Comparison of ENCODE assay signal across 8 mouse cellular contexts in genomic region chr5:48327652-48328051, GRCm38 (mm10). TPM values are rescaled to one million over a fixed set of nuclear protein-coding genes. Genes with fewer than 3 reads are reported as not detected.
DNase-seq lines count a peak whose midpoint lies in the region; ATAC-seq and TF ChIP-seq lines count a peak whose summit lies in the region.

Gene 5730480H06Rik, plus strand, starts transcription at chr5:48327952.

- no peaks in the 10 kb centered on the region for H3K4me1 ChIP-seq in heart, embryonic 15.5 days (replicated peaks)
- H3K4me1 ChIP-seq in forebrain, embryonic 14.5 days (ENCODE audit: control insufficient read depth, insufficient read depth, low read length): no peaks in the 10 kb centered on the region
- no peaks in the 10 kb centered on the region for H3K4me1 ChIP-seq in limb, embryonic 11.5 days (ENCODE audit: control insufficient read depth, insufficient read depth, low read length)
- H3K4me1 ChIP-seq in thymus, adult 2 months (replicated peaks; ENCODE audit: control insufficient read depth, insufficient read depth, low read length): no peaks in the 10 kb centered on the region

- no peak for TF ChIP-seq POLR2A in thymus, adult 2 months (IDR thresholded peaks at IDR 0.05; ENCODE audit: control insufficient read depth, extremely low read depth, insufficient read depth, low read length, poor library complexity)

- no peaks in the 10 kb centered on the region for H3K36me3 ChIP-seq in heart, embryonic 15.5 days
- no peaks in the 10 kb centered on the region for H3K36me3 ChIP-seq in forebrain, embryonic 14.5 days (ENCODE audit: control insufficient read depth, insufficient read depth, low read length)
- H3K36me3 ChIP-seq in limb, embryonic 11.5 days (ENCODE audit: control insufficient read depth, insufficient read depth, low read length): no peaks in the 10 kb centered on the region
- no peaks in the 10 kb centered on the region for H3K36me3 ChIP-seq in thymus, adult 2 months (ENCODE audit: control insufficient read depth, insufficient read depth, low read length)

- H3K9me3 ChIP-seq in heart, embryonic 15.5 days (replicated peaks): no peaks in the 10 kb centered on the region
- no peaks in the 10 kb centered on the region for H3K9me3 ChIP-seq in forebrain, embryonic 14.5 days (replicated peaks; ENCODE audit: control insufficient read depth, low read length)
- H3K9me3 ChIP-seq in limb, embryonic 11.5 days (ENCODE audit: control insufficient read depth, low read length): no peaks in the 10 kb centered on the region

- H3K9ac ChIP-seq in heart, embryonic 15.5 days: no peak within 1 kb of the TSS
- no peak within 1 kb of the TSS for H3K9ac ChIP-seq in forebrain, embryonic 14.5 days (ENCODE audit: low read length)
- no peak within 1 kb of the TSS for H3K9ac ChIP-seq in limb, embryonic 11.5 days (ENCODE audit: low read length)

- no peak for ATAC-seq in heart, embryonic 15.5 days (replicated peaks; ENCODE audit: insufficient number of reproducible peaks, insufficient read depth, low FRiP score, low read depth)
- ATAC-seq in Patski: no peak
- no peak for ATAC-seq in forebrain, embryonic 14.5 days
- ATAC-seq in limb, embryonic 11.5 days (ENCODE audit: insufficient number of reproducible peaks, low FRiP score, low TSS enrichment, low read depth): no peak

- CTCF ChIA-PET in Patski (lab: Charles Lee): interaction anchor here (1.7 kb wide), 1 partner anchor 20 kb away, joined by 3 read pairs; no protein-coding TSS in a partner anchor

- no peak for DNase-seq in heart, adult 18-20 months
- DNase-seq in Patski (ENCODE audit: low read depth, low spot score): no peak
- no peak for DNase-seq in forebrain, embryonic 14.5 days (ENCODE audit: low spot score)
- no peak for DNase-seq in limb, embryonic 11.5 days (ENCODE audit: low spot score)
- no peak for DNase-seq in spleen, postnatal 10 days (ENCODE audit: low spot score in 2 of 2)
- no peak for DNase-seq in thymus, adult 2 months
- DNase-seq in yolk sac, embryonic 10.5 days (ENCODE audit: low spot score): no peak

- no peaks in the 10 kb centered on the region for H3K27me3 ChIP-seq in heart, embryonic 15.5 days
- peaks cover 10% of the 10 kb centered on the region for H3K27me3 ChIP-seq in Patski
- no peaks in the 10 kb centered on the region for H3K27me3 ChIP-seq in forebrain, embryonic 14.5 days (replicated peaks; ENCODE audit: control insufficient read depth, insufficient read depth, low read length)
- no peaks in the 10 kb centered on the region for H3K27me3 ChIP-seq in limb, embryonic 11.5 days (ENCODE audit: control insufficient read depth, insufficient read depth, low read length)
- no peaks in the 10 kb centered on the region for H3K27me3 ChIP-seq in thymus, adult 2 months (ENCODE audit: control insufficient read depth, insufficient read depth, low read length)

- TF ChIP-seq CTCF in Patski (IDR thresholded peaks at IDR 0.05): no peak
- no peak for TF ChIP-seq CTCF in thymus, adult 2 months (IDR thresholded peaks at IDR 0.05; ENCODE audit: borderline replicate concordance, control insufficient read depth, extremely low read depth, insufficient read depth, low read length, poor library complexity)

- H3K27ac ChIP-seq in heart, embryonic 15.5 days: no peak within 1 kb of the TSS
- no peak within 1 kb of the TSS for H3K27ac ChIP-seq in forebrain, embryonic 14.5 days (ENCODE audit: low read depth, low read length)
- no peak within 1 kb of the TSS for H3K27ac ChIP-seq in limb, embryonic 11.5 days (replicated peaks; ENCODE audit: low read depth, low read length)
- H3K27ac ChIP-seq in thymus, adult 2 months (ENCODE audit: control insufficient read depth, insufficient read depth, low read length): no peak within 1 kb of the TSS

- H3K4me3 ChIP-seq in heart, embryonic 15.5 days: no peak within 1 kb of the TSS
- H3K4me3 ChIP-seq in forebrain, embryonic 14.5 days (ENCODE audit: low read depth, low read length): no peak within 1 kb of the TSS
- H3K4me3 ChIP-seq in limb, embryonic 11.5 days (ENCODE audit: low read depth, low read length): no peak within 1 kb of the TSS
- no peak within 1 kb of the TSS for H3K4me3 ChIP-seq in thymus, adult 2 months (ENCODE audit: control insufficient read depth, insufficient read depth, low read length)

- 90% methylated on average over 8 of the region's 8 CpGs for WGBS in heart, embryonic 15.5 days
- WGBS in forebrain, embryonic 14.5 days: 93% methylated on average over 8 of the region's 8 CpGs
- WGBS in limb, embryonic 11.5 days: 93% methylated on average over 8 of the region's 8 CpGs
- WGBS in thymus, adult 2 months: 97% methylated on average over 8 of the region's 8 CpGs

- no peak within 1 kb of the TSS for H3K4me2 ChIP-seq in heart, embryonic 15.5 days
- no peak within 1 kb of the TSS for H3K4me2 ChIP-seq in forebrain, embryonic 14.5 days (ENCODE audit: low read length)
- H3K4me2 ChIP-seq in limb, embryonic 11.5 days (ENCODE audit: low read depth, severe bottlenecking): no peak within 1 kb of the TSS

- in situ Hi-C loops in Patski (cut with MboI; ENCODE audit: low pct_unique_long_range_greater_than_20kb): no loop called here

- POLR2A ChIA-PET in Patski (lab: Charles Lee): no interaction called here

RNA-seq across cellular contexts. Expression of gene 5730480H06Rik, which starts in this region (rescaled TPM):
- 12.6 and 13.0 TPM in 2 replicates for polyA plus RNA-seq in heart, embryonic 15.5 days (2015; fragmentation: Nextera tagmentation; extraction: Ambion mirVana)
- total RNA-seq in heart, adult 18-20 months (2021): 1 to 10 TPM; 3.9 to 4.7 TPM
- 14.1 TPM for polyA plus RNA-seq in Patski (2021)
- polyA plus RNA-seq in forebrain, embryonic 14.5 days (2014; fragmentation: Nextera tagmentation; extraction: Ambion mirVana): 17.0 and 20.2 TPM in 2 replicates
- polyA plus RNA-seq in limb, embryonic 11.5 days (2014; fragmentation: Nextera tagmentation; extraction: Ambion mirVana): 28.6 and 28.7 TPM in 2 replicates
- polyA plus RNA-seq in thymus, adult 2 months (2012; rRNA removed): 5.6 and 6.6 TPM in 2 replicates
